20 mouse cellular contexts compared by ENCODE assay signal in genomic region chr2:103388311-103388710, GRCm38 (mm10). TPM values are rescaled to one million over a fixed set of nuclear protein-coding genes. Genes with fewer than 3 reads are reported as not detected.
"Had no signal": no experiment of that assay in that cellular context is flagged by ENCODE, and none has a peak within 500 bp of the region (broad histone marks: within the 10 kb centered on the region; RNA-seq: fewer than 3 reads in every experiment).

No protein-coding gene starts in this region.

- H3K9ac ChIP-seq: liver, embryonic 13.5 days; lung, embryonic 15.5 days; midbrain, embryonic 13.5 days; neural tube, embryonic 13.5 days; stomach, embryonic 15.5 days had no signal

- DNase-seq: kidney, adult 2 months; kidney, postnatal 25 days; liver, embryonic 13.5 days; retina, postnatal 1 day; right cerebral cortex, postnatal 25 days; spleen, adult 18-20 months; thymus, postnatal 25 days had no signal

- H3K9me3 ChIP-seq: liver, embryonic 13.5 days; lung, embryonic 15.5 days; midbrain, embryonic 10.5 days; midbrain, embryonic 13.5 days; neural tube, embryonic 13.5 days; stomach, embryonic 15.5 days had no signal

- H3K36me3 ChIP-seq: liver, embryonic 13.5 days; lung, embryonic 15.5 days; midbrain, embryonic 10.5 days; midbrain, embryonic 13.5 days; neural tube, embryonic 13.5 days; stomach, embryonic 15.5 days had no signal

- H3K27me3 ChIP-seq: liver, embryonic 13.5 days; lung, embryonic 15.5 days; midbrain, embryonic 13.5 days; neural tube, embryonic 13.5 days; stomach, embryonic 15.5 days had no signal

- H3K4me1 ChIP-seq: liver, embryonic 13.5 days; lung, embryonic 15.5 days; megakaryocyte, embryonic 14.5 days; stomach, embryonic 15.5 days had no signal

- H3K4me3 ChIP-seq: liver, embryonic 13.5 days; lung, embryonic 15.5 days; megakaryocyte, embryonic 14.5 days; midbrain, embryonic 10.5 days; midbrain, embryonic 13.5 days; myocyte; neural tube, embryonic 13.5 days; stomach, embryonic 15.5 days had no signal

- H3K4me2 ChIP-seq: liver, embryonic 13.5 days; lung, embryonic 15.5 days; midbrain, embryonic 13.5 days; neural tube, embryonic 13.5 days; stomach, embryonic 15.5 days had no signal

- H3K27ac ChIP-seq: kidney, postnatal 0 days; liver, embryonic 13.5 days; lung, embryonic 15.5 days; midbrain, embryonic 10.5 days; midbrain, embryonic 13.5 days; neural tube, embryonic 13.5 days; stomach, embryonic 15.5 days had no signal

- ATAC-seq: intestine, embryonic 16.5 days; midbrain, embryonic 13.5 days; midbrain, embryonic 16.5 days had no signal

RNA-seq across cellular contexts. Expression of gene Elf5, which starts 23.2 kb away (rescaled TPM):
- total RNA-seq: liver, adult 2 months; monocyte, adult 5-6 weeks; neutrophil, adult 5-6 weeks had no signal
- polyA plus RNA-seq: liver, adult 2 months; midbrain, embryonic 10.5 days; midbrain, embryonic 13.5 days; midbrain, embryonic 16.5 days; myocyte; neural tube, embryonic 13.5 days had no signal
